Mouse (Mus musculus): ENCODE results near the gene Ppfibp1. TPM values are rescaled to one million over a fixed set of nuclear protein-coding genes. Genes with fewer than 3 reads are reported as not detected.
A peak's percentile ranks its signal among the peaks of the same experiment; 100 is the strongest.

Gene Ppfibp1
- polyA plus RNA-seq, 1 experiment from 2014 or later: 50.5 TPM

- Histone ChIP-seq H3K9me3 (ENCODE audit: low read length) (no peaks in the 10 kb centered on the region), H3K4me2 (replicated peaks; ENCODE audit: low read depth, low read length) (no peak overlapping the region), H3K27me3 (replicated peaks; ENCODE audit: insufficient read depth, low read length) (no peaks in the 10 kb centered on the region), H3K9ac (replicated peaks; ENCODE audit: low read depth) (no peak overlapping the region), H3K27ac (ENCODE audit: low read length) (no peak overlapping the region), H3K4me3 (ENCODE audit: low read depth, low read length) (no peak overlapping the region), H3K36me3 (ENCODE audit: insufficient read depth, low read length) (no peaks in the 10 kb centered on the region), H3K4me1 (ENCODE audit: insufficient read depth, low read depth, low read length) (peaks cover 8% of the 10 kb centered on the region; the same call in 1 of the 2 replicates)
- 81% methylated on average over 4 of the region's 4 CpGs for WGBS
- ATAC-seq: no peak
- no peak for TF ChIP-seq EP300 (IDR thresholded peaks at IDR 0.05)
- no peak for TF ChIP-seq CTCF (IDR thresholded peaks at IDR 0.05)
- no peak for DNase-seq (ENCODE audit: low spot score)
Observed at GRCm38 (mm10) chr6:146901929-146902328, 13.6 kb downstream of the Ppfibp1 start.

DNA sequence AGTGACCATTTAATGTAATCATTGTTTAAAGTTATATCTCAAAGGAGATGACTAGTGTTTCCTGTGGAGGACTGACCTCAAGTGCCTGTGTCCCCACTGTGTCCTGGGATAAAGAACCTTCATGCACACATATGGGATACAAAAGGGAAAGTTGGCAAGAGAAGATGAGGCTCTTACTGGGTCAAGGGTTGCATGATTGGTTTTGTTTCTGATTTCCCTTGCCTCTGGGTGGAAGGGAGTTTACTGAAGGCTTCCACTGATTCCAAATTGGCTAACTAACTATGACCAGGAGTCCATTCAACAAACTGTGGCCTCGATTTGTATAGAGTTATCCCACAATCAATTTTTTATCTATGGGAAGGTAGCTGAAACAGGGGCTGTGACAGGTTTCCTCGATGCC, 15.3 kb downstream of the Ppfibp1 start:
- peaks cover 4% of the 10 kb centered on the region; the same call in 1 of the 2 replicates for H3K4me1 ChIP-seq (ENCODE audit: insufficient read depth, low read depth, low read length)
- 83% methylated on average over 2 of the region's 2 CpGs for WGBS
- no peak overlapping the region for H3K4me2 ChIP-seq (replicated peaks; ENCODE audit: low read depth, low read length)
- no peaks in the 10 kb centered on the region for H3K9me3 ChIP-seq (ENCODE audit: low read length)
- TF ChIP-seq CTCF (IDR thresholded peaks at IDR 0.05) (no peak), EP300 (IDR thresholded peaks at IDR 0.05) (no peak)
- DNase-seq (ENCODE audit: low spot score) (no peak), ATAC-seq (no peak)
- H3K36me3 ChIP-seq (ENCODE audit: insufficient read depth, low read length): no peaks in the 10 kb centered on the region
- H3K9ac ChIP-seq (replicated peaks; ENCODE audit: low read depth): no peak overlapping the region
- H3K27ac ChIP-seq (ENCODE audit: low read length): no peak overlapping the region
- H3K27me3 ChIP-seq (replicated peaks; ENCODE audit: insufficient read depth, low read length): no peaks in the 10 kb centered on the region
- H3K4me3 ChIP-seq (ENCODE audit: low read depth, low read length): no peak overlapping the region

DNA sequence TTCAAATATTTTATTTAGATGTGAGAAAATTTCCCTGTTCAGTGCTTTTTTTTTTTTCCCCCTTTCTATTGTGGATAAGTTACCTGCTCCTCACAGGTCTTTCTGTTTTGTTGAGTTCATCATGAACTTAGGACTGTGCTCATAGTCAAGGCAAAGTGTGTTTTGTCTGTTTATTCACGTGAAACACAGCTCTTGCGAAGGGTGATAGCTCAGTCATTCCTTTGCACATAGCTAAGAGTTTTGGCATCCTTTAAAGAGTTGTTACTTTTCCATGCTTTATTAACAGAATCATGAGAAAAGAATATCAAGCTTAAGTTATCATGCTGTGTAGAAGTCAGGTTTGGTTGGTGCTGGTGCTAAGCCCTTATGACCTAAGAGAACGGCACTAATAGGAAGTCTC, 16.4 kb downstream of the Ppfibp1 start:
- TF ChIP-seq EP300 (IDR thresholded peaks at IDR 0.05) (no peak), CTCF (IDR thresholded peaks at IDR 0.05) (no peak)
- Histone ChIP-seq H3K27ac (ENCODE audit: low read length) (no peak overlapping the region), H3K36me3 (ENCODE audit: insufficient read depth, low read length) (no peaks in the 10 kb centered on the region), H3K9ac (replicated peaks; ENCODE audit: low read depth) (no peak overlapping the region), H3K4me2 (replicated peaks; ENCODE audit: low read depth, low read length) (no peak overlapping the region), H3K9me3 (ENCODE audit: low read length) (no peaks in the 10 kb centered on the region), H3K27me3 (replicated peaks; ENCODE audit: insufficient read depth, low read length) (no peaks in the 10 kb centered on the region), H3K4me1 (ENCODE audit: insufficient read depth, low read depth, low read length) (peaks cover 3% of the 10 kb centered on the region; the same call in 1 of the 2 replicates), H3K4me3 (ENCODE audit: low read depth, low read length) (no peak overlapping the region)
- DNase-seq (ENCODE audit: low spot score): no peak
- ATAC-seq: no peak
- WGBS: 81% methylated on average over 3 of the region's 3 CpGs

DNA sequence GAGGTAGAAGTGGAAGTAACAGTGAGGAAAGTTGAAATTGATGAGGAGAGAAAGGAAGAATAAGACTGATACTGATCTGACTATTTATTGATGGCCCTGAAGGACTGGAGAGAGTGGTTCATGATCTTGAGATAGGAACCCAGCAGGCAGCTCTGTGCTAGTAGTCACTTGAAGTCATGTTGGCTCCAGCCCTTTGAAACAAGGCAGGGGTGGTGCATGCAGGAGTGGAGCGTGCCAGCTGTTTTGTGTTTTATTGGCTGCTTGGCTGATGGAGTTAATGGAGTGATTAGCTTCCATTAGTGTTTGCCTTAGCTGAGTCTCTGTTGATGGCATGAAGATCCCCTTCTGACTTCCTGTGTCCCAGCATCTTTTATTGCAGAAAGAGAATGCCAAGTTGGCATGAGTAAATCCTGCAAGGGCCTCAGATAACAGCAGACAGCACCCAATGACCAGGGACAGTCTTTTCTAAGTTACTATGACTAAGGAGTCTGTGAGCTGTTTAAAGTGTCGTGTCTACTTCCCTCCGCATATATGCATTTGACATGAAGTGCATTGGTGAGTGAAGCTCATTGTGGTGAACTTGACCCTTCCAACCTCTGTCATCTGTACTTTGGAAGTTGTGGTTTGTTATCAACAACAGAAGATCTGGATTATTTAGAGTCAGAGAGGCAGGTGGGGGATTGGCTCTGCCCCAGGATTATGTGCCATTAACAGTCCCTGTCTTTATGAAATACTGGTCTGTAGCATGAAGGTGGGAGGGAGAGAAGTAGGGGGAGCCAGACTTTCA, 17.9 kb downstream of the Ppfibp1 start:
- DNase-seq (ENCODE audit: low spot score): no peak
- H3K9me3 ChIP-seq (ENCODE audit: low read length): no peaks in the 10 kb centered on the region
- no peak overlapping the region for H3K9ac ChIP-seq (replicated peaks; ENCODE audit: low read depth)
- peaks cover 7% of the 10 kb centered on the region; the same call in 1 of the 2 replicates for H3K4me1 ChIP-seq (ENCODE audit: insufficient read depth, low read depth, low read length)
- 83% methylated on average over 3 of the region's 3 CpGs for WGBS
- no peaks in the 10 kb centered on the region for H3K36me3 ChIP-seq (ENCODE audit: insufficient read depth, low read length)
- H3K4me2 ChIP-seq (replicated peaks; ENCODE audit: low read depth, low read length): no peak overlapping the region
- no peak for TF ChIP-seq EP300 (IDR thresholded peaks at IDR 0.05)
- TF ChIP-seq CTCF (IDR thresholded peaks at IDR 0.05): no peak
- no peak for ATAC-seq
- no peak overlapping the region for H3K4me3 ChIP-seq (ENCODE audit: low read depth, low read length)
- H3K27ac ChIP-seq (ENCODE audit: low read length): no peak overlapping the region
- H3K27me3 ChIP-seq (replicated peaks; ENCODE audit: insufficient read depth, low read length): no peaks in the 10 kb centered on the region

- TF ChIP-seq CTCF (IDR thresholded peaks at IDR 0.05) (no peak), EP300 (IDR thresholded peaks at IDR 0.05) (no peak)
- Histone ChIP-seq H3K27ac (ENCODE audit: low read length) (no peak overlapping the region), H3K9me3 (ENCODE audit: low read length) (no peaks in the 10 kb centered on the region), H3K4me3 (ENCODE audit: low read depth, low read length) (no peak overlapping the region), H3K27me3 (replicated peaks; ENCODE audit: insufficient read depth, low read length) (no peaks in the 10 kb centered on the region), H3K4me1 (ENCODE audit: insufficient read depth, low read depth, low read length) (peaks cover 7% of the 10 kb centered on the region; the same call in 1 of the 2 replicates), H3K36me3 (ENCODE audit: insufficient read depth, low read length) (no peaks in the 10 kb centered on the region), H3K4me2 (replicated peaks; ENCODE audit: low read depth, low read length) (no peak overlapping the region), H3K9ac (replicated peaks; ENCODE audit: low read depth) (no peak overlapping the region)
- no peak for ATAC-seq
- no peak for DNase-seq (ENCODE audit: low spot score)
- WGBS: 64% methylated on average over 5 of the region's 5 CpGs
Observed at GRCm38 (mm10) chr6:146907061-146907794, 18.9 kb downstream of the Ppfibp1 start.

DNA sequence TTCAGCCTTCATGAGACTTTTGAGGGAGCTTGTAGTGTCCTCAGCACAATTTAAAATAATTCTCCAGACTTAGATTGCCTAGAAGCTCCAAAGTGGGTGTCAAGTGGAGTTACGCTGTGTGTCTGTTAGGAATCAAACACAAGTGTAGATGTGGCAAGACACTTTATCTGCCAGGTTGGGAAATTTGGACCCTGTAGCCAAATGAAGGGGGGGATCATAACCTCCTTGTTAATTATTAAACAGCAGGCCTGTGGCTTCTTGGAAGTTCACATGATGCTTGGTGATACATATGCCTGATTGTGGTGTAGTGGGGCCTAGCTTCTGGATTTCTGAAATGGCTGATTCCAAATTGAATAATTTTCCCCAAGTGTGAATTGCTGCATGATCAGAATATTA, 19.5 kb downstream of the Ppfibp1 start:
- Histone ChIP-seq H3K27me3 (replicated peaks; ENCODE audit: insufficient read depth, low read length) (no peaks in the 10 kb centered on the region), H3K4me2 (replicated peaks; ENCODE audit: low read depth, low read length) (no peak overlapping the region), H3K9me3 (ENCODE audit: low read length) (no peaks in the 10 kb centered on the region), H3K9ac (replicated peaks; ENCODE audit: low read depth) (no peak overlapping the region), H3K4me3 (ENCODE audit: low read depth, low read length) (no peak overlapping the region), H3K36me3 (ENCODE audit: insufficient read depth, low read length) (no peaks in the 10 kb centered on the region), H3K27ac (ENCODE audit: low read length) (no peak overlapping the region), H3K4me1 (ENCODE audit: insufficient read depth, low read depth, low read length) (peaks cover 9% of the 10 kb centered on the region; the same call in 1 of the 2 replicates)
- DNase-seq (ENCODE audit: low spot score) (no peak), ATAC-seq (peak; percentile 37; the same call in 1 of the 2 replicates)
- 83% methylated on average over 1 of the region's 1 CpGs for WGBS
- TF ChIP-seq EP300 (IDR thresholded peaks at IDR 0.05) (no peak), CTCF (IDR thresholded peaks at IDR 0.05) (no peak)
